Mouse (Mus musculus) ovary, postnatal 14 days (tissue): ENCODE results near the gene Ndufb10.
"Not testable (repeated sequence)": the region's sequence is repeated elsewhere in the genome, so short reads cannot be mapped to it uniquely, and the experiment has no call there.

Experiments
- DNase-seq: peaks from one replicate; pipeline ENCODE4 v3.0.0; 2022; ENCODE audit warnings: low spot score

Ndufb10 gene

GRCm38 (mm10) chr17:24733434-24734050, 9.3 kb upstream of the Ndufb10 start:
- DNase-seq = no peak

GRCm38 (mm10) chr17:24732233-24732935, 8.1 kb upstream of the Ndufb10 start:
- DNase-seq = no peak

GRCm38 (mm10) chr17:24730787-24731186, 6.5 kb upstream of the Ndufb10 start:
- DNase-seq = no peak

GRCm38 (mm10) chr17:24729067-24729466, 4.8 kb upstream of the Ndufb10 start:
- DNase-seq = no peak

DNA sequence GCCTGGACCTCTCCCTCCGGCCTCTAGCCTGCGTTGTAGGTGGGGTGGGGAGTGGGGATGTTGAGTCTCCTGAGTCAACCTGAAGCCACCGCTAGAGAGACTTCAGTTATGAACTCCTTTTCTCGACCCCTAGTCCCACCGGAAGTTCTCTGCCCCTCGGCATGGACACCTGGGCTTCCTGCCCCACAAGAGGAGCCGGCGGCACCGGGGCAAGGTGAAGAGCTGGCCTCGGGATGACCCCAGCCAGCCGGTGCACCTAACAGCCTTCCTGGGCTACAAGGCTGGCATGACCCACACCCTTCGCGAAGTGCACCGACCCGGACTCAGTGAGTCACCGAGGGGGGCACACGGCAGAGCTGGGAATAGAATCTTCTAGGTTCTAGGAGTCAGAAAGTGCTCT, 3.9 kb upstream of the Ndufb10 start:
- no peak for DNase-seq

- DNase-seq = no peak
Measured at GRCm38 (mm10) chr17:24727618-24728017, 3.3 kb upstream of the Ndufb10 start, which contains the start of gene Rpl3l. Gene Rpl3l (plus strand): TSS chr17:24727820.

DNA sequence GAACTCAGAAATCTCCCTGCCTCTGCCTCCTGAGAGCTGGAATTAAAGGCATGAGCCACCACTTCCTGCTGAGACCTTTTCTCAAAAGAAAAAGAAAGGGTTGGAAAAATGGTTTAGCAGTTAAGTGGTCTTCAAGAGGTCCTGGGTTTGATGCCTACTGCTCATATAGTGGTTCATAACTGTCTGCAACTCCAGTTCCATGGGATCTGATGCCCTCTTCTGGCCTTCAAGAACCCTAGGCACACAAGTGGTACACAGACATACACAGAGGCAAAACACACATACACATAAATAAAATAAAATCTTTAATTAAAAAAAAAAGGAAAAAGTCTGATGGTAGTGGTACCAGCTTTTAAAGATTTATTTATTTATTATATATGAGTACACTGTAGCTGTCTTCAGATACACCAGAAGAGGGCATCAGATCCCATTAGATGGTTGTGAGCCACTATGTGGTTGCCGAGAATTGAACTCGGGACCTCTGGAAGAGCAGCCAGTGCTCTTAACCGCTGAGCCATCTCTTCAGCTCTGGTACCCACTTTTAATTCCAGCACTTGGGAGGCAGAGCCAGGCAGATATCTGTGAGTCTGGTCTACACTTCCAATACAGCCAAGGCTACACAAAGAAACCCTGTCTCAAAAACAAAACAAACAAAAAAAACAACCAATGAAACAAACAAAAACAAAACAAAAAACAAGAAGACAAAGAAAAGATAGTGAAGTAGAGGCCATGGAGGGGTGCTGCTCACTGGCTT, 1.5 kb upstream of the Ndufb10 start:
- no peak for DNase-seq

DNA sequence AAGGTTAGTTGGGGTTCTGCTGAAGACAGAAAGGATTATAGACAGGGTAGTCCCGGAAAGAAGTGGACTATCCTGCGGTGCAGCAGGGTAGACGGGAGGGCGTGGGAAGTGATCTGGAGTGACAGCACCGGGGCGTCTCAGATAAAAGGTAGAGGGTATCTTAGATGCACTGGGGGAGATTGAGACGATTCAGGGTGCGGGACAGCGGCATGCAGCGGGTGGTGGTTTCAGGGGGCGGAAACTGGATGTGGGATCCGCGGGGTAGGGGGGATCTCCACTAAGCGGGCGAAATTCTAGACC, 447 bp downstream of the Ndufb10 start:
- no peak for DNase-seq

- DNase-seq = no peak
Measured at GRCm38 (mm10) chr17:24723122-24723880, 977 bp downstream of the Ndufb10 start.

GRCm38 (mm10) chr17:24722220-24722924, 1.9 kb downstream of the Ndufb10 start:
- DNase-seq = no peak

- DNase-seq = not testable (repeated sequence)
Measured at GRCm38 (mm10) chr17:24721383-24721955, 2.8 kb downstream of the Ndufb10 start.

DNA sequence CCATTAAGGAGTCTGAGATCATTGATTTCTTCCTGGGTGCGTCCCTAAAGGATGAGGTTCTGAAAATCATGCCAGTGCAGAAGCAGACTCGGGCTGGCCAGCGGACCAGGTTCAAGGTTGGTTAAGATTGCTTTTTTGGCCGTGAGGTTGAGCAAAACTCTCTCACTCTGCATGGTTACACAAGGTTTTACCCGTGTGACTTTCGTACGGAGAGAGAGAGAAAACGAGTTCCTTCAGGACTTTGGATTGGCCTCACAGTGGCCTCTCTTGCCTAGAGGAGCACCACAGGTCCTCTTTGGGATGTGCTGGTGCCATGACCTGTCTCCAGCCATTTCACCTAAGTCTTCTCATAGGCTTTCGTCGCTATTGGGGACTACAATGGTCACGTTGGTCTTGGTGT, 3.7 kb downstream of the Ndufb10 start:
- not testable (repeated sequence) for DNase-seq

DNA sequence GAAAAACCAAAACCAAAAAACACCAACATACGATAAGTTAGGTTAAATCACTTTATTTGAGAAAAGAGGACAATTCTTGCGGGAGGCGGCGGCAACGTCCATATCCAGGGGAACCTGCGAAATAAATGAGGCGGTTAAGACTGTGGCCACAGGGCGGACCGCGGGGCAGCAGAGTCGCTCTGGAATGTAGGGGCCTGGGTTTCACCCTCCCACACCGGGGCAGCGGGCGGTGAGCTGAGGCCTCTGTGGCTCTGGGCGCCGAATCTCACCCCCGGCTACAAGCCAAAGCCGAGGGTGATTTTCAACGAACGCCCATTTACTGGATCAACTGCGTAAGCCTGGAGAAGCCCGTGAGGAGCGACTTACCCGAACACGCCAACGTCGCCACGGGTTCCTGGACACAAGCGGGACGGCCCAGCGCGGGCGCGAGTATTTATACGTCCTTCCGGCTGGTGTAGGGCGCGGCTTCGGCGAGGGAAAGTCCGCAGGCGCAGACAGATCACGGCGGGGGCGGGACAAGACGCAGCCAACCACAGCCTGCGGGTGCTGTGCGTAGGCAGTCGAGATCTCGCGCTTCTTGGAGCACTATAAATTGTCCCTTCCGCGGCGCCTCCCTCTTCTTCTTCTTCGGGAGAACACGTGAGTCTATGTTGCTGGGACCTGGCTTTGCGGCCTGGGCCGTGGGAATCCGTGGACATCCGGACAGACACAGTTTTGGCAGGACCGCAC, 4.6 kb downstream of the Ndufb10 start:
- peak; percentile 94 for DNase-seq

DNA sequence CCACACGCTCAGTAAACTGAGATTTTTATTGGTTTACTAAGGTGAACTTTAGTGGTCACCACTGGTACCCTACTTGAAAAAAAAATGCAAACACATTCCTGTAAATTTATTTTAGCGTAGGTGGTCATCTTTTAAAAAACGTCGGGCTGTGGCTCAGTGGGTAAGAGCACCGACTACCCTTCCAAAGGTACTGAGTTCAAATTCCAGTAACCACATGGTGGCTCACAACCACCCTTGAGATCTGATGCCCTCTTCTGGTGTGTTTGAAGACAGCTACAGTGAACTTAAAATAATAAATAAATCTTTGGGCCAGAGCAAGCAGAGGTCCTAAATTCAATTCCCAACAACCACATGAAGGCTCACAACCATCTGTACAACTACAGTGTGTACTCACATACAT, 5.3 kb downstream of the Ndufb10 start:
- DNase-seq = not testable (repeated sequence)

DNA sequence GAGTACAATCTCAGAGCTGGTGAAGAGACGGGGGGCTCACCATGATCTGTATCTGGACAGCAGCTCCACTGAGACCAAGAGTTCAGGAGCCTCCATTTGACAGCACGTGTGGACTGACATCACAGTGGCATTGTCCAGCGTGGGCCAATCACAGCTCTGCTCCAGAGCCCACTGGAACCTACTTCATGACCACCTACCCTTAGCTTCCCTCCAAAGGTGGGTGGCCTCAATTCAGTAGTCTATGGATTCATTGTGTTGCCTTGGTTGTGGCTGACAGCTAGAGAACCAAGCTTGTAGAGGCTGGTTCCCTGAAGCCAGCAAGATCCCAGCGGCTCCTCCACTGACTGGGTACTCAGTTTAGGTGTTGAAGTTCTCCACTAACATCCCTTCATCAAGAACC, 6.3 kb downstream of the Ndufb10 start, which contains the start of the genes Rnf151 and Rps2:
Gene Rnf151 (minus strand): TSS at position 121 of the 400 bp plus-strand sequence.
Gene Rps2 (plus strand): TSS at position 174 of the 400 bp plus-strand sequence.
- no peak for DNase-seq

DNA sequence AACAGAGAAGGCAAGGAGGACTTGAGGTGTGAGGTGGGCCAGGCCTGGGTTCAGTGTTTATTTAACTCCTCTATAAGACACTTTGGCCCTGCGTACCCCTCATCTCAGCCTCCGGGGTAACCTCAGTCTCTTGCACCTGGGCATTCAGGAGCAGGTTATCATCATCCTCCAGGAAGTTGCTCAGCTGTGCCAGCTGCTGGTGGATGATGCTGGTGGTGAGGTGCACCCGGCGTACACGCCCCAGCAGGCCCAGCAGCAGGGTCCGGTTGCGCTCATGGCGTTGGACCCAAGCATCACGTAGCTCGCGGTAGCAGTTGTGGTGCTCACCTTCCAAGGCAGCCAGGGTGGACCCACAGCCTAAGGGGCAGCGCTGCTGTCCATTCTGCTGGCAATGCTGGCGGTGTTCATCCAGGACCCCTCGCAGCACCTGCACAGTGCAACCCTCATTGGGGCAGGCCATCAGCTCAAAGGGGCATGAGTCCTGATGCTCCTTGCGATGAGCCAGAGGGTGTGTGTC, 8.1 kb downstream of the Ndufb10 start:
- DNase-seq = no peak

DNA sequence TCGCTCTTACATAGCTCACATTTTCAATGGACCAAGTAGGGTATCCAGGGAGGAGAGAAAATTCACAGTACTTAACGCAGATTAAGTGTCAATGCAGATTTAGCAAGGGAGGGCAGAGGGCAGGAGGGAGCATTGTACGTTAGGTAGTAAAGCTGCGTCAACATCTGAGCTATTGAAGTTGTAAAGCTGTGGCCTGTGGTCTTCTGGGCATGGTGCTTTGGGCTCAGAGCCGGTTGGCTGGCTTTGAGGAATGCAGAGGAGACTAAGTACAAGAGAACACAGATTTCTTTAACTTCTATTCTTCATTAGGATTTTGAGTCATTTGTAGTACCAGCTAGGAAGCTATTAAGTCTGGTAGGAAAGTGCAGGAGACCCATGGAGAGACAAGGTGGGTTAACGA, 8.7 kb downstream of the Ndufb10 start:
- DNase-seq = no peak

DNA sequence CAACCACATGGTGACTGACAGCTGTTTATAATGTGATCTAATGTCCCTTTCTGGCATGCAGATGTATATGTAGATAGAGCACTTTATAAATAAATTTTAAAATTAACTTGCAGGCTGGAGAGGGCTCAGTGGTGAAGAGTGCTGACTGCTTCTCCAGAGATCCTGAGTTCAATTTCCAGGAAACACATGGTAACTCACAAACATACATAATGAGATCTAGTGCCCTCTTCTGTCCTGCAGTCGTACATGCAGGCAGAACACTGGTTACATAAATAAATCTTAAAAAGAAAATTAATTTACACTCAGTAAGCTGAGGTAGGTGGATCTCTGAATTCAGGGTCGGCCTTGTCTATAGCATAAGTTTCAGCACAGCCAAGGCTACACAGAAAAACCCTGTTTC, 15.6 kb downstream of the Ndufb10 start:
- no peak for DNase-seq

DNA sequence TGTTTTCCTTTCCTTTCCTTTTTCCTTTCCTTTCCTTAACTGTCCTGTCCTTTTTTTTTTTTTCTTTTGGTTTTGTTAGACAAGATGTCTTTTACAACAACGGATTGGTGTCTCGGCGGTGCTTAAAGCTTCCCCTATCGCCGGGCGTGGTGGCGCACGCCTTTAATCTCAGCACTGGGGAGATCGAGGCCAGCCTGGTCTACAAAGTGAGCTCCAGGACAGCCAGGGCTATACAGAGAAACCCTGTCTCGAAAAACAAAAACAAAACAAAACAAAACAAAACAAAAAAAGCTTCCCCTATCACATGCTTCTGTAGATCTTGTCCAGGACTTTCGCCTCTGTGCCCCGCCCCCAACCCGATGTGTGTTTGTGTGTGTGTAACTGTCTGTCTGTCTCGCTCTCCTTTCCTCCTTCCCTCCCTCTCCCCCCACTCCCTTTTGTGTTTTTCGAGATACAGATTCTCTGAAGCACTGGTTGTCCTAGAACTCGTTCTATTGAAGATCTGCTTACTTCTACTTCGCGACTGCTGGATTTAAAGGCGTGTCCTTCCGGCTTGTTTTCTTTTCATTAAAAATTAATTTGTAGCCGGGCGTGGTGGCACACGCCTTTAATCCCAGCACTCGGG, 16.4 kb downstream of the Ndufb10 start:
- no peak for DNase-seq
